Mouse (Mus musculus) ovary, postnatal 10 days (tissue): Measurements from ENCODE around the gene Zmym1.
"Not testable (repeated sequence)": the region's sequence is repeated elsewhere in the genome, so short reads cannot be mapped to it uniquely, and the experiment has no call there.

Experiments used
- DNase-seq: peaks from one replicate; pipeline ENCODE4 v3.0.0; 2022; ENCODE audit warnings: low spot score

Zmym1 gene

GRCm38 (mm10) chr4:127060585-127061290 is at the start of gene Zmym1:
Zmym1 (minus strand) TSS chr4:127061152.
- peak; percentile 76 for DNase-seq

DNA sequence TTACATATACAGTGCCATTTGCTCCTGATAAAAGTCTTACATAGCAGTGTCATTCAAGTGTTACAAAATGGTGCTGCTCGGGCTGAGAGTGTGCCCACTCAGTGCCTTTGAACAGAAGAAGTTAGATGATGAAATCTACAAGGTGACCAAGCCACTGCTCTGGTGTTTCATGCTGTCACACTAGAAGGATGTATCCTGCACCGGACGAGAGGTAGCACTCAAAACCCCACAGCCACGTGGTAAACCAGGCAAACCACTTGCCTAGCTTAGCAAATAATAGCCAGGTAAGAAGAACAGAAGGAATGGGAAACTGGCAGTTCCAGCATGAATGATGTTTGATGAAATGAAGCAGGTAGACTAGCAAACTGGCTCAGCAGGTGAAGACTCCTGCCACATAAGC is 49.6 kb upstream of the Zmym1 start:
- DNase-seq = no peak

DNA sequence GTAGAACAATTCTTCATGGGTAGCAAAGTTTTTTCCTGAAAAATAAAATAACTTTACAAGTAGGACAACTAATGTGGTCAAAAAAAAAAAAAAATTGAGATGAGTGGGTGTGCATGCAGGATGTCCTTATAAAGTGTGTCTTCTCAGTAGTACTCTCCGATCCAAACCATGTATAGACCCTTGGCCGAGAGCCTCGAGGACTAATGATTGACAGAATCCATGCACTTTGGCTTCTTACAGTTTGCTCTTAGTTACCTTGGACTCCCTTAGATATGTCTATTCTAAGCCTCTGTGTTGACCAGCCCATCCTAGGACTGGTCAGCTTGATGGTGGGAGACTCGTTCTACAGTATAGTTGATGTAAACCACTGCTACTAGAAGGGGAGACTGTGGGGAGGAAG is 46.6 kb upstream of the Zmym1 start:
- no peak for DNase-seq

DNA sequence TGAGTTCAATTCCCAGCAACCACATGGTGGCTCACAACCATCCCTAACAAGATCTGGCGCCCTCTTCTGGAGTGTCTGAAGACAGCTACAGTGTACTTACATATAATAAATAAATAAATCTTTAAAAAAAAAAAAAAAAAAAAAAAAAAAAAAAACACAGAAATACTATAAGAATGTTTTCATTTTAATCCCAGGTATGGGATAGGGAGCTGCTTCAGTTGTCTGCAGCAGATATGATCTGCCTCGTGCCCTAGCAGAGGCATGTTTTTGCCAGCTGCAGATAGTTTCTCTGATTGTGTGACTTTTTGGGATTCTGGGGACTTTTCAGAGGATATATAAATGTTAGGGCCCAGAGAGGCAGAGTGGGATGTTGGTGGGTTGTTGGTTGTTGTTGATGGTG is 38.6 kb upstream of the Zmym1 start:
- not testable (repeated sequence) for DNase-seq

- DNase-seq = no peak
Observed at GRCm38 (mm10) chr4:127095090-127095489, 34.1 kb upstream of the Zmym1 start.

- DNase-seq = no peak
Observed at GRCm38 (mm10) chr4:127091188-127091587, 30.2 kb upstream of the Zmym1 start.

DNA sequence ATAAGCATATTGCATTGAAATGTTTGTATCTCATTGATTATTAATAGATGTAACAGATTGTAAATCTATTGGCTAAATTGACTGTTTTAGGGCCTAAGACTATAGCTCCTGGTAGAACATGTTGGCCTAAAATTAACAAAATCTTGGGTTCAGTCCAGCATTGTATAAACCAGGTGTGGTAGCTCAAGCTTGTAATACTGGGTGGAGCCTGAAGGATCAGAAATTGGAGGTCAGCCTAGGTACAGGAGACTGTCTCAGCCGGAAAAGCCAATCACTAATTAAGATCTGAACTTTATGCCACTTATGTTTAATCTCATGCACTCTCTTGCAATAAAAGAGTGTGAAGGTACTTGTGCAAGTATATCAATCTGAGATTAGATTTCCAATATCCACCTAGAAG is 24.8 kb upstream of the Zmym1 start:
- DNase-seq = no peak

GRCm38 (mm10) chr4:127083131-127083530 is 22.2 kb upstream of the Zmym1 start:
- DNase-seq = no peak

GRCm38 (mm10) chr4:127080806-127081205 is 19.9 kb upstream of the Zmym1 start:
- no peak for DNase-seq

DNA sequence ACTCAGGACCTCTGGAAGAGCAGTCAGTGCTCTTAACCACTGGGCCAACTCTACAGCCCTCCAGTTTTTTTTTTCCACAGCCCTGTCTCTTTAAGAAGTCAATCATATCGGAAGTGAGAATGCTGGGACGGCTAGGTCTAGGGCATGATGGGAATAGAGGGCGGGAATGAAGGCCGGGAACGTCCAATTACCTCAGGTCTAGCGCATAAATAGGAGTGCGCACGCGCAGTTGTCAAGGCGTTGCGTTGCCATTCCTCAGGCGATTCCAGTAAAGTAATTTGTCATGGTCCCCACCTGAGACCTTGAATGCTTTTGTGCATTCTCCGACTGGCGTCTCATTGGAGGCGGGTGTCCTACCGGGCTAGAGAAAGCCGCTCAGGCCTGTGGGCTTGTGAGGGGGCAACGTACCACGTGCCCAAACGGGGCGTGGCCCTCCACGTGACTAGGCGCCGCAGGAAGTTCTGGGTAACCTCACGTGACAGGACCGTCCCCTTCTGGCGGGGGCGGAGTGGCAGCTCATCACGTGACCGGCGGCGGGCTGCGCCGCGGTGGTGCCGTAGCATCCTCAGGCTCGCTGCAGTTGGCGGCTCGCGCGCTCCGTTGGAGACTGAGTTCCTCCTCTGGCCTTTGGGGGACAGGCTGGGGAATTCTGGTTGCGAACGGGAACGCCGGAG is 16.1 kb upstream of the Zmym1 start, which contains the start of gene Zmym6:
Gene Zmym6 (plus strand): TSS at position 509 of the 674 bp plus-strand sequence.
- DNase-seq = peak; percentile 90

GRCm38 (mm10) chr4:127074915-127075314 is 14.0 kb upstream of the Zmym1 start:
- no peak for DNase-seq

- DNase-seq = no peak
Observed at GRCm38 (mm10) chr4:127064051-127064450, 3.1 kb upstream of the Zmym1 start.

- DNase-seq = no peak
Observed at GRCm38 (mm10) chr4:127054522-127055198, 6.3 kb downstream of the Zmym1 start.

GRCm38 (mm10) chr4:127053071-127053470 is 7.9 kb downstream of the Zmym1 start:
- no peak for DNase-seq

DNA sequence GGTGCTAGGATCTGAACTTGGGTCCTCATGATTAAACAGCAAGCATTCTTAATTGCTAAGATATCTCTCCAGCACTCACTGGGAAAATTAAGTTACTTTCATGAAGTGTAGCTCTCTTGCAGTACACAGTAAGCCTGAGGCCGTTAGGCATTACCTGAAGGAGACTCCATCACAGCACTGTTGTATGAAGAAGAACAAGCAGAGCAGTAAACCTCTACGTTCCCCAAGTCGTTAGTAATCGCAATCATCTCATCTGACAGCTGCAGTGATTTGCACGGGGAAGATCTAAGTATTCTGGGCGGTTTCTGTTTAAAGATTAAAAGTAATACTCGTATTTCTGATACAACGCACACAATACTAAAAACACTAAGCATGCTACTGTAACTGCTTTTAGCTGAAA is 9.8 kb downstream of the Zmym1 start:
- no peak for DNase-seq

- no peak for DNase-seq
Observed at GRCm38 (mm10) chr4:127043540-127043939, 17.4 kb downstream of the Zmym1 start.

GRCm38 (mm10) chr4:127039871-127040483 is 21.0 kb downstream of the Zmym1 start:
- no peak for DNase-seq

GRCm38 (mm10) chr4:127038828-127039349 is 22.1 kb downstream of the Zmym1 start:
- DNase-seq = no peak

- no peak for DNase-seq
Observed at GRCm38 (mm10) chr4:127037908-127038827, 22.8 kb downstream of the Zmym1 start.

- no peak for DNase-seq
Observed at GRCm38 (mm10) chr4:127037158-127037557, 23.8 kb downstream of the Zmym1 start.
